Mouse (Mus musculus) embryonic facial prominence, embryonic 12.5 days (tissue): ENCODE data around the gene Kdelr2. TPM values are rescaled to one million over a fixed set of nuclear protein-coding genes. Genes with fewer than 3 reads are reported as not detected.

Experiments
- ATAC-seq: fragments of 200-750 bp; cut with Nextera tagmentation; 2 replicates; pipeline ENCODE4 v1.8.0; 2017; ENCODE audit not compliant: insufficient number of reproducible peaks, insufficient read depth, low FRiP score, low TSS enrichment
- H3K27ac ChIP-seq: fragments of 300-500 bp; sonication (generic); 2 replicates; pipeline ENCODE4 v1.5.1; 2016; ENCODE audit warnings: mild to moderate bottlenecking
- H3K27me3 ChIP-seq: fragments of 300-500 bp; sonication (generic); 2 replicates; pipeline ENCODE4 v1.6.1; 2016; ENCODE audit warnings: mild to moderate bottlenecking, moderate library complexity
- H3K36me3 ChIP-seq: fragments of 300-500 bp; sonication (generic); 2 replicates; pipeline ENCODE4 v1.6.1; 2016; ENCODE audit warnings: mild to moderate bottlenecking
- H3K4me1 ChIP-seq: fragments of 300-500 bp; sonication (generic); 2 replicates; pipeline ENCODE4 v1.6.1; 2016
- H3K4me2 ChIP-seq: fragments of 300-500 bp; sonication (generic); replicated peaks from 2 replicates; pipeline ENCODE4 v1.6.1; 2016; ENCODE audit warnings: mild to moderate bottlenecking, moderate library complexity
- H3K4me3 ChIP-seq: fragments of 300-500 bp; sonication (generic); 2 replicates; pipeline ENCODE4 v1.5.1; 2016; ENCODE audit warnings: mild to moderate bottlenecking
- H3K9ac ChIP-seq: fragments of 300-500 bp; sonication (generic); 2 replicates; pipeline ENCODE4 v1.6.1; 2016; ENCODE audit warnings: mild to moderate bottlenecking, moderate library complexity
- H3K9me3 ChIP-seq: fragments of 300-500 bp; sonication (generic); 2 replicates; pipeline ENCODE4 v1.6.1; 2016; ENCODE audit warnings: mild to moderate bottlenecking, moderate library complexity
- WGBS: fragments of 180-500 bp; shearing (Covaris S2); methylation state at CpG from one replicate; pipeline ENCODE4 v1.1.7; 2016; 5-methylcytosine and 5-hydroxymethylcytosine counted together
- polyA plus RNA-seq: library from polyadenylated mRNA; unstranded; fragments of >200 nt; fragmentation: Nextera tagmentation; extraction: Ambion mirVana; gene quantifications from 2 replicates; pipeline ENCODE4 v1.2.1, GENCODE M21; 2016

The Kdelr2 gene
- polyA plus RNA-seq, 1 experiment from 2014 or later: 302 TPM

- Histone ChIP-seq H3K9ac (peak within 1 kb of the TSS; percentile 69), H3K27me3 (no peaks in the 10 kb centered on the region), H3K36me3 (peaks cover 12% of the 10 kb centered on the region; the same call in 1 of the 2 replicates), H3K9me3 (no peaks in the 10 kb centered on the region), H3K4me3 (peak within 1 kb of the TSS; percentile 69), H3K4me2 (peak within 1 kb of the TSS; percentile 90), H3K4me1 (0 out of 2 replicates have a peak, but pooled peaks cover 4% of the 10 kb centered on the region), H3K27ac (no peak within 1 kb of the TSS)
- 2% methylated on average over 43 of the region's 43 CpGs for WGBS
- peak; percentile 89 for ATAC-seq
Observed at GRCm38 (mm10) chr5:143464100-143464756, 60.6 kb downstream of the Kdelr2 start, which contains the start of gene Daglb. Gene Daglb, plus strand, starts transcription at chr5:143464584.

DNA sequence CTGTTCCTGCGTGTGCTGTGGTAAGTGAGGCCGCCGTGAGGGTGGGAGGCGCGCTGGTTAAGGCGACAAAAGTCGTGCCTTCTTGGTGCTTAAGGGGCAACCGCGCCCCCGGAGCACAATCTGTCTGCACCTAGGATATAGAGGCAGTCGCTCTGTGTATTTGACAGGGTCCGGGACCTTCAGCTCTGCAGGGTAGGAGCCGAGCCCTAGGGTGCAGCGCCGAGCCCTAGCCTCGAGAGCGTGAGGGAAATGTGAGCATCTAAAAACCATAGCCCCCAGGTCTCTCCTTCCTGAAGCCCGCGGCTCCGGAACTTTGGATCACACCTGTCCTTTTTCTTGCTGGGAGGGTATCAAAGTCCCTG, 61.1 kb downstream of the Kdelr2 start:
- ATAC-seq: peak; percentile 64; the same call in 1 of the 2 replicates
- Histone ChIP-seq H3K27ac (no peak overlapping the region), H3K36me3 (peaks cover 17% of the 10 kb centered on the region; the same call in 1 of the 2 replicates), H3K4me3 (peak overlapping the region; percentile 69), H3K9me3 (no peaks in the 10 kb centered on the region), H3K4me2 (peak overlapping the region; percentile 90), H3K4me1 (0 out of 2 replicates have a peak, but pooled peaks cover 4% of the 10 kb centered on the region), H3K27me3 (no peaks in the 10 kb centered on the region), H3K9ac (peak overlapping the region; percentile 69)
- WGBS: 1% methylated on average over 20 of the region's 20 CpGs

DNA sequence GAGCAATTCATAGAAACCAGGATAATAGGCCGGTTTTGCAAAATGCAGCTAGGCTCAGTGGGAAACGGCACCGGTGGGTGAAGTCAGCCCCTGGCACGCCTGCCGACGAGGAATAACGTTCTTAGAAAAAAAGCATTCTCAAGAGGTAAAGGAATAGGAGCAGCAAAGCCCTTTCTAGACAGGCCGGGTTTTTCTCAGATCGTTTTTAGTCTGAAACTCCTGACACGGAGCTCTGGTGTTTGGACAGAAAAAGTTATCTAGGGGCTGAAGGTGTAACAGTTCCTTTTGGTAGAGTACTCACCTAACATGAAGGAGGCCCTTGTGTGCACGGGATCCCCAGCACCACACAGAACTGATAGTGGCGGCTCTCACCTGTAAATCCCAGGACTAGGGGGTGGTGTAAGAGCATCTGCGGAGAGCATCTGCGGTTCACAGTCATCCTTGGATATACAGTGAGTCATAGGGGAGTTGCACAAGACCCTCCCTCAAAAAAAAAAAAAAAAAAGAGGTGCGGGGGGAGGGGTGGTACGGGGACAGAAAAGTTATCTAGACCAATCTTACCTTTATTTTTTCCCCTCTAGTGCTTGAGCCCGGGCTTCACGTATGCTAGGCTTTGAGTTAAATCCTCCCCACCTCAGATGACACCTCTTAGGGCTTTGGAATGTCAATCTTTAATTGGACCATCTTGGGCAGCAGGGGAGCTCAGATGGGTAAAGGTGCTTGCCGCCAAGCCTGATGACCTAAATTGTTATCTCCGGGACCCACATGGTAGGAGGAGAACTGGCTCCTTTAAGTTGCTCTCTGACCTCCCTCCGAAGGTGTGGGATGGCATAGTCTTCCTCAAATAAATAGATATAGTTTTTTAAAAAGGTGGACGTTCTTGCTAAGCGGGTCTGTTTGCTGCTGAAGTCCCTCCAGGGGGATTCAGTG, 61.8 kb downstream of the Kdelr2 start:
- WGBS: 34% methylated on average over 23 of the region's 23 CpGs

GRCm38 (mm10) chr5:143466891-143467669, 63.4 kb downstream of the Kdelr2 start:
- H3K27me3 ChIP-seq: no peaks in the 10 kb centered on the region
- no peak overlapping the region for H3K4me3 ChIP-seq
- no peak for ATAC-seq
- H3K9me3 ChIP-seq: no peaks in the 10 kb centered on the region
- 93% methylated on average over 23 of the region's 23 CpGs for WGBS
- no peak overlapping the region for H3K9ac ChIP-seq
- H3K4me1 ChIP-seq: 0 out of 2 replicates have a peak, but pooled peaks cover 4% of the 10 kb centered on the region
- H3K27ac ChIP-seq: no peak overlapping the region
- no peak overlapping the region for H3K4me2 ChIP-seq
- peaks cover 18% of the 10 kb centered on the region for H3K36me3 ChIP-seq

More for the DNA sequence above, 61.8 kb downstream of the Kdelr2 start:
- H3K4me3 ChIP-seq: peak overlapping the region; percentile 69
- 0 out of 2 replicates have a peak, but pooled peaks cover 4% of the 10 kb centered on the region for H3K4me1 ChIP-seq
- no peaks in the 10 kb centered on the region for H3K27me3 ChIP-seq
- H3K9ac ChIP-seq: peak overlapping the region; percentile 69
- no peak overlapping the region for H3K27ac ChIP-seq
- H3K36me3 ChIP-seq: peaks cover 18% of the 10 kb centered on the region; the same call in 1 of the 2 replicates
- no peaks in the 10 kb centered on the region for H3K9me3 ChIP-seq
- peak overlapping the region; percentile 90 for H3K4me2 ChIP-seq
- ATAC-seq: no peak

- Histone ChIP-seq H3K4me3 (no peak overlapping the region), H3K4me2 (no peak overlapping the region), H3K27ac (no peak overlapping the region), H3K4me1 (0 out of 2 replicates have a peak, but pooled peaks cover 4% of the 10 kb centered on the region), H3K27me3 (no peaks in the 10 kb centered on the region), H3K9me3 (no peaks in the 10 kb centered on the region), H3K9ac (no peak overlapping the region), H3K36me3 (peaks cover 19% of the 10 kb centered on the region)
- no peak for ATAC-seq
- 90% methylated on average over 6 of the region's 6 CpGs for WGBS
Observed at GRCm38 (mm10) chr5:143467931-143468330, 64.3 kb downstream of the Kdelr2 start.

GRCm38 (mm10) chr5:143469628-143470027, 66.0 kb downstream of the Kdelr2 start:
- 97% methylated on average over 8 of the region's 8 CpGs for WGBS
- H3K9me3 ChIP-seq: no peaks in the 10 kb centered on the region
- no peak for ATAC-seq
- H3K9ac ChIP-seq: no peak overlapping the region
- no peak overlapping the region for H3K27ac ChIP-seq
- H3K4me2 ChIP-seq: no peak overlapping the region
- H3K36me3 ChIP-seq: peaks cover 28% of the 10 kb centered on the region
- H3K4me1 ChIP-seq: no peaks in the 10 kb centered on the region
- H3K27me3 ChIP-seq: no peaks in the 10 kb centered on the region
- H3K4me3 ChIP-seq: no peak overlapping the region

DNA sequence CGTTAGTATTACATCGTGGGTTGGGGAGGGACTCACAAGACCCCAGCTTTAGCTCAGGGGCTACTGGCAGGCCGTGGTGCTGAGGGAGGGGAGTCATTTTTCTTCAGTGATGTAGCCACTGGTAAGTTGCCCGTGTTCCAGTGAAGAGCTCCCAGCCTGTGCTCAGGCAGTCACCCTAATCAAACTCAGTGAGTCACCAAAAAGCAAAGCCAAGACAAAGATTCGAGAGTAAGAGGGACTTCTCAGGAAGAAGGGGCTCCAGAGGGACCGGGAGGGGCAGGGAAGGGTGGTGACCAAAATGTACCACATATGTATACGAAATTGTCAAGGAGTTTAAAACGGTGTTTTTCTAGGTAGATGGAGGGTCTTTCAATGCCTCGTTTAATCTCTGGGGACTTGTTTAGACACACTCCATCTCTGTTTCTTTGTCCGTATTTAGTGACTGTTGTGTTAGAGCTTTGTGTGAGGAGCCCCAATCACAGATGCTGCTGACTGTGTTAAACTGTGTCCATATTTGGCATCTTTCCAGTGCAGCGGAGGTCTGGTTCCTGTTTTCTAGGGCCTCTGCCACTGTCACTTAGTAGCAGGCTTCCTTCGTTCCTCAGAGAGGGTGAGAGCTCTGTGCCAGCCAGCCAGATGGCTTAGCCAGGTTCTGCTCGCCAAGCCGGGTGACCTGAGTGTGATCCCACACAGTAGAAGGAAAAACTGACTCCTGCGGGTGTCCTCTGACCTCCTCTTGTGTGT, 67.0 kb downstream of the Kdelr2 start:
- Histone ChIP-seq H3K36me3 (peaks cover 31% of the 10 kb centered on the region), H3K4me1 (no peaks in the 10 kb centered on the region), H3K27ac (no peak overlapping the region)

DNA sequence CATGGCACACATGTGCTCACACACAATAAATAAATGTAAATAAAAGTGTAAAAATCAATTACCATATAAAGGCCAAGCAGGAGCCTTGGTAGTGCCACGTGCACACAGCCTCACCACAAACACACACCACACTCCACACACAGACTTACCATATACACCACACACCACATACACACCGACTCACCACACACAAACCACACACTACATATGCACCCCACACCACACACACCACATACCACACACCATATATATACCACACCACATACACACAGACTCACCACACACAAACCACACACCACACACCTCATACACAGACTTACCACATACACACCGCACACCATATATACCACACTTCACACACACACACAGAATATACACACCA, 67.5 kb downstream of the Kdelr2 start:
- 87% methylated on average over 3 of the region's 3 CpGs for WGBS

More for the DNA sequence above, 67.0 kb downstream of the Kdelr2 start:
- 81% methylated on average over 15 of the region's 15 CpGs for WGBS
- H3K9me3 ChIP-seq: no peaks in the 10 kb centered on the region
- no peak overlapping the region for H3K4me3 ChIP-seq
- no peaks in the 10 kb centered on the region for H3K27me3 ChIP-seq
- H3K9ac ChIP-seq: no peak overlapping the region
- H3K4me2 ChIP-seq: no peak overlapping the region
- ATAC-seq: no peak

More for the DNA sequence above, 67.5 kb downstream of the Kdelr2 start:
- no peak for ATAC-seq
- H3K4me3 ChIP-seq: no peak overlapping the region
- no peaks in the 10 kb centered on the region for H3K27me3 ChIP-seq
- no peak overlapping the region for H3K9ac ChIP-seq
- H3K4me1 ChIP-seq: no peaks in the 10 kb centered on the region
- no peak overlapping the region for H3K4me2 ChIP-seq
- no peaks in the 10 kb centered on the region for H3K9me3 ChIP-seq
- 0 out of 2 replicates have a peak overlapping the region, but pooled peaks have one; percentile 20 for H3K27ac ChIP-seq
- peaks cover 37% of the 10 kb centered on the region for H3K36me3 ChIP-seq
